Mouse (Mus musculus) heart, adult 8-10 months (tissue): ENCODE data around the gene F12. TPM values are rescaled to one million over a fixed set of nuclear protein-coding genes. Genes with fewer than 3 reads are reported as not detected.
"Not testable (repeated sequence)": the region's sequence is repeated elsewhere in the genome, so short reads cannot be mapped to it uniquely, and the experiment has no call there.

Experiments
- DNase-seq: peaks from one replicate; pipeline ENCODE4 v3.0.0; 2022; ENCODE audit warnings: low spot score
- total RNA-seq, 4 experiments: library from RNA; stranded (reverse); gene quantifications; 2 replicates each; pipeline ENCODE4 v1.2.4; 2022

Gene F12
- total RNA-seq, 4 experiments from 2014 or later, result not detected

DNA sequence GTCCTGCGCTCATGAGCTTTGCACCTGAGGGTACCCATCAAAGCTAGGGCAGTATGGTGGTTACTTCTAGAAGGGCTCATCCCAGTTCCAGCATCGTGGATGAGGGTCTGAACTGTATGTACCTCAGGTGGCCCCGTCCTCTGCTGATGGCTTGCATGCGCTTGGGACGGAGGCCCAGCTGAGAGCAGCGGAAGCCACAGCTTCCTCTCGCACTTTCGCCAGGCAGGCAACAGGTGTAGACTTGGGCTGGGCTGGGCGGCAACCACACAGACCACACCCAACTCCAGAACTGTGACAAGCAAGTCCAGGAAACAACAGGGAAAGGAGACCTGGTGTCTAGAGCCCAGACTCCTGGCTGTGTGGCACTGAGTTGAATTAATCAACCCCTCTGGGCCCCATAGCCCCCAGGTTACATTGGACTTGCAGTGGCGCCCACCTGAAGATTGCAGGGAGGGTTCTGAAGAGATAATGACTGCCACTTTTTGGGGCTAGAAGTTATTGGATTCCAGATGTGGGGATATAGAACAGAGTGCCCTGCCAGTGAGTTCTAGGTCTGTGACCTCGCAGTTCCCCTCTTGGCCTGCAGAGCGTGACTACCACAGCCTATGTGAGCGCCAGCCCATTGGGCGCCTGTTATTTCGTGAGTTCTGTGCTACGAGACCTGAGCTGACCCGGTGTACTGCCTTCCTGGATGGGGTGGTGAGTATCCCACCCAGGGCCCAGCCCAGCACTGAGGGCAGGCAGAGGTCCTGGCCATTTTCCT, 23.3 kb upstream of the F12 start:
- DNase-seq, result no peak

DNA sequence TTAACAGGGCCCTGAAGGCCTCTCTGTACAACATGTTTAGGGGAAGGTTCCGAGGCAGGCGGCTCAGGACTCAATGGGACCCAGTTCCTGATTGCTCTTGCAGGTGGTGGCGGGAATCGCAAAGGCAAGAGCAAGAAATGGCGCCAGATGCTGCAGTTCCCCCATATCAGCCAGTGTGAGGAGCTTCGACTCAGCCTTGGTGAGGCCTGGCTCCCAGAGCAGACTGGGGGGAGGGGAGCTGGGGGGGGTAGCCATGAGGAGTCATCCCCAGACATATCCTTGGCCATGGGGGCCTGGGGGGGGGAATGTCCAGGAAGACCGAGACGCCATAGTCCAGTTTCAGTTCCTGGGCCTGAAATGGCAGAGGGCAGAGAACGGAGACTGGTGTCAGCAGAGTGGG, 22.6 kb upstream of the F12 start:
- DNase-seq, result no peak

DNA sequence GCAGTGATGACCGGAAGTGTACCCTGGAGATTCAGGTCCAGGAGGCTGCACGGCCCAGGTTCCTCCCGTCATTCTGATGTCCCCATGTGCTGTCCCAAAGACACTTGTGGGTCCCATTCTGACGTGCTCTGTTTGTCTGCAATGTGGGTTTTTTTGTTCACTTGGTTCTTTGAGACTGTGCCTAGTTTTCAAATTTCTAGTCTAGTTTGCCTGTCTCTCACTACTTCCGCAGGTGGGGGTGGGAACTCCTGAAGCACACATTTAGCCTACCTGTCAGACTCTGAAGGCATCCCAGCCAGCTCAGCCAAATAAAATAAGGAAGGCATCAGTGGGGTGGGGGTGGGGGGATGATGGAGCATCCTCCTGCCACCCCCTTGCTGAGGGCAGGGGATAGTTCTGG, 21.5 kb upstream of the F12 start:
- no peak for DNase-seq

DNA sequence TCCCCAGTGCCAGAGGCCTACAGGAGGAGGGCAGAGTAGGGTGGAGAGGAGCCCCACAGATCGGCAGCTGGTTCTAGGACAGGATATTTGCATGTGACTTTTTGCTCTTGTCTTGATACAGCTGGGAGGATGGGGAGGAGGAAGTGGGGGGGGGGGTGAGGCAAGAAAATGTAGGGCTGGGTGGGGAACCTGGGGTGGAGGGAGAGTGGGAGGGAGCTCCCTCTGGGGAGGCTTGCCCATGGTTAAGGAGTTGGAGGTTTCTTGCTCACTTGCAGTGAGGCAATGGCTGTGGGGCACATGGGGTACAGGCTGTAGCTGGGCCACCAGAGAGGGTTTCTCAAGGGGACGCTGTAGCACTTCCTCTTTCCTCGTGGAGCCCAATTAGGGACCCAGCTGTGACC, 20.9 kb upstream of the F12 start:
- no peak for DNase-seq

DNA sequence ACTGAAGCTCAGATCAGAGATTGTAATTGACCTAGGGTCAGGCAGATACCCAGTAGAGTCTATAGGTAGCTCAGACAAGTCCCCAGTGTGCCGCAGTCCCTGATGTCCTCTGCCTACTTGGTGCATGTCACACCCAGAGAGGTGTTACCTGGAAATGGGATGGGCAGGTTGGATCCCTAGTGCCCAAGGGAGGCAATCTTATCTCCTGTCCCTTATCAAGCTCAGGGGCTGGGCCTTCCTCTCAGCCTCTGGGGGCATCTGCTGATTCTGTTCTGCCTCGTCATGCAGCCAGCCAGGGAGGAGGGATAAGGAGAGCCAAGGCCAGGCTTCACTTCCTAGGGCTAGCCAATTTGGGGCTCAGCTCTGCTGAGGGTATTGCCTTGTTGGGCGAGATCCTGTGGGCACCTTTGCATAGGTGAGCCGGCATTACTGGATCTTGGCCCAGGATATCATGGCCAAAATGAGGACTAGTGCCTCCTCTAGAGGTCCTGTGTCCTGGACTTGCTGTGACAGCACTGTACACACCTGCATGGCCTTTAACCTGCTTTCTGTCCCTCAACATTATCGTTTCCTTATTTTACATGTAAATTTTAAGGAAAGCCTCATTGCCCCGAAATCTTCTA, 20.0 kb upstream of the F12 start:
- DNase-seq, result no peak

DNA sequence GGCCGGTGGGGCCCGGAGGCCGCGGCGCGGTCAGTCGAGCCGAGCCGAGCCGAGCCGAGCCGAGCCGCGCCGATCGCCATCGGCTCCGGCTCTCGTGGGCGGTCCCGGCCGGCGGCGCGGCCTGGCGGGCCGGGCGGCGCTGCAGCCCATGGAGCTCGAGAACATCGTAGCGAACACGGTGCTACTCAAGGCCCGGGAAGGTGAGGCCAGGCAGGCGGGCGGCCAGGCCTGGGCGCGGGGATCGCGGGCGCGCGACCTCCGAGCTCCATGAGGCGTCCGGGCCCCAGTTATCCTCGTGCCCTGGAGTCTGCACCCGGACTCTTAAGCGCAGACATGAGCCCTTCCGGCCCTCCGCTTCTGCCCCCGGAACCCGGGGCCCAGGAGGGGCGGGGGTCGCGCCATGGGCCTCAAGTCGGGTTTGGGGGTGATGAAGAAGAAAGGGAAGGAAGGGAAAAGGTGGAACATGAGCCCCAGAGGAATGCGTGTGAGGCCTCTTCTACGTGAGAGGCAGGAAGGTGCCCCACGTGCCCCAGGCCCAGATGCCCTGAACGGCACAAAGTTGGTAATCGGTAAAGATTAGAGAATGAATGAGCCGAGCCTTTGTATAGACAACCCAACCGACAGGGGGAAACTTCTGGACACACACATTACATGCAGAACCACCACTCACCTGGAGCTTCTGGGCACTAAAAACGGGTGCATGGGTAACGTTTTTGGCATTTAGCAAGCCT, 18.9 kb upstream of the F12 start:
- no peak for DNase-seq

DNA sequence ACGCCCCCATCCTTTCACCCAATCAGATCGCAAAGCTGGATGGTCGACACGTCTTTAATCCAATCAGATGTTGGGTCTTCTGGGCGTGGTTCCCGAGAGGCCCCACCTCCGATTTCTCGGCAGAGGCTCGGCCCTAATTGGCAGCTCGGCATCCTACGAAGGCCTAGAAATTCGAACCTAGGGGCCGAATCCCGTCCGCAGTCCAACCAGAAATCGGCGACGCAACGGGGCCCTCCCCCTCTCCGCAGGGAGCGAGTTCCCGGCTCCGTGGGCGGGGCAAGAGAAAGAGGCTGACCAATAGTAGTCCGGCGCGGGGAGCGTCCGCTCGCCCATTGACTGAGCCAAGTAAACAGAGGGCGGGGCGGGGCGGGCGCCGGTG, 18.3 kb upstream of the F12 start, which contains the start of gene Grk6:
Gene Grk6 (plus strand): TSS at position 136 of the 379 bp plus-strand sequence.
- peak; percentile 100 for DNase-seq

DNA sequence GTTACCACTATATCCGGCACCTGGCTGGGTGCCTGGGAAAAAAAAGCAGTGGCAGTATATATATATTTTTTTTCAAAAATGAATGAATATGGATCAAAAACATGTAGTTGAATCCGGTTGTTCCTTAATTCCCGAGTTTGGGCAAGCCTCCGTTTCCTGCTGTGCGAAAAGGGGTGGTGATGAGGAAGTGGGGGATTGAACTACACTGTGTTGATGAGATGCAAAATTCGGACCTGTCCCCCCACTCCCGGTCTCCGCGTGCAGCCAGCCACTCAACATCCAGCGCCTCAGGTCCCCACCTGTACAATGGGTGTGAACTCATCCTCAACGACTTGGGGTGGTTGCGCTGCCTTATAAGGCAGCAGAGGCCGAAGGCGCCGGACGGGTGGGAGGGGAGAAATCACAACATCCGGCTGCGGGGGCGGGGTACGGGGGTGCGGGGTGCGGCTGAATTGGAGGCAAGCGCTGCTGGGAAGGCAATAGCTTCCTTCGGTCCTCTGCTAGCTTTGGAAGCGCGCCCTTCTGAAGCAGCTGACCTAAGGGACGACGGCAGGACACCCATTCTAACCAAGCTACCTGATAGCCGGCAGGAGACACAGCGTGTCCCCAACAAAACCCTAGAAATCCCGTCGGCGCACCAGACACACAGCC, 17.8 kb upstream of the F12 start:
- no peak for DNase-seq

DNA sequence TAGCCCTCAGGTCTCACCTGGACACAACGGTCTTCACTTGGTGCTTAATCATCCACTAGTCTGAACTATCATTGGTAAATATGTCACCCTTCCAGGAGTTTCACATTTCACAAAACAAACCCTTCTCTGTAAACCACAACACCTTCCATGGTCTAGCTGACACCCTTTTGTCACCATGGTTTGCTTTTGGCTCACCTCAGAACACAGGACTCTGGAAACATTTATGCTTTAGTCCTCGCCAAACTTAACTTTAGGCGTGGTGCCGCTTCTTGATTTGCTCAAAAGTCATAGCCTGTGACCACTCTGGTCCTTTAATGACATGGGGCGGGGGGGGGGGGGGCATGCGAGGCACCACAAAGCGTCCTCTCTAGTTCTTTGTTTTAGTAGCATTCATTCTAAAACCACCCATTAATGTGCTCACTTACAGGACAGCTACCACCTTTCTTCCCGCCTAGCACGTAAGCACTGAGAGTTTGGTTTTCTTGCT, 17.2 kb upstream of the F12 start:
- no peak for DNase-seq

DNA sequence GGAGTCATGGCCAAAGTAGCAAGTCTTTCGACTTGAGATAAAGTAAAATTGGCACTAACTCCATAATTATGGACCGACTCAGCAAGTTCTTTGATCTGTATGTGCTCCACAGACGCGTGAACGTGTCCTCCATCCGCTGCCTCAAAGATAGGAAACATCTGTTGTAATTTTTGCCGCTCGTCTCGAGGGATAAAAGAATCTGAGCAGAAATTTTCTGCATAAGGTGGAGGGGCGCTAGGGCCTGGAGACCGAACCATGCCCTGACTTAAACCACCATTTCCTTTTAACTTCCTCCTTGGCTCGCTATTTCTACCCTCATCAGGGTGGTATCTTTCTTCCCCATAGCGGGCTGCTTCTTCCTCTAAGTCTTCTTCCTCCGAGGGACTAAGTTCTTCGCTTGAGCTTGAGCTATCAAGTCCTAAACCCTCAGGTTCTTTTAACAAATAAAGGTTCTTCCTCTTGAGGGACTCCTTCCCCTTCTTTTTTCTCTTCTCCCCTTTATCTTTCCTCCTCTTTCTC, 10.6 kb upstream of the F12 start:
- not testable (repeated sequence) for DNase-seq

DNA sequence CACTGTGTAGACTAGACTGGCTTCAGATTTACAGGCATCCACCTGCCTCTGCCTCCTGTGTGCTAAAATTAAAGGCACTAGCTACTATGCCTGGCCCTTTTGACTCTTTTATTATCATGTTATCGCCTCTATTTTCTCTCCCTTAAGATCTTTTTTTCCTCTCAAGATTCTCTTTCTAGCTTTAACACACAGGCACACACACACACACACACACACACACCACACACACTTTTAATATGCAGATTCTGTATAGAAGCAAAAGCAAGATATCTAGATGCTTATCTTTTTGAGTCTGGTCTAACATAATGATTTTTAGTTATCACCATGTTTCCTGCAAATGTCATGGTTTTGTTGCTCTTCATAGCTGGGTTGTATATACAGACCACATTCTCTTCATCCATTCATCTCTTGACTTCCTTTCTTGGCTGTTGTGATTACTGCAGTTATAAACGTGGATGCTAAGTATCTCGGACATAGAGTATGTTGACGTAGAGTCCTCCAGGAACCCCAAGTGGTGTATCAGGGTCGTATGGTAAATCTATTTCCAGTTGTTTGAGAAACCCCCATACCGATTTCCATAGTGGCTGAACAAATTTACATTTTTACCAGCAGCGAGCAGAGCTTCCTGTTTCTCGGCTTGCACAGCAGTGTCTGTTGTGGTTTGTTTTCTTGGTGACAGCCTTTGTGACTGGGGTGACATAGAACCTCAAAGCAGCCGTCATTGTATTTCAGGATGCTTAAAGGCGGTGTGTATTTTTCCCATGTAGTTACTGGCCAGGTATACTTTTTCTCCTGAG, 5.5 kb upstream of the F12 start:
- DNase-seq, result no peak

DNA sequence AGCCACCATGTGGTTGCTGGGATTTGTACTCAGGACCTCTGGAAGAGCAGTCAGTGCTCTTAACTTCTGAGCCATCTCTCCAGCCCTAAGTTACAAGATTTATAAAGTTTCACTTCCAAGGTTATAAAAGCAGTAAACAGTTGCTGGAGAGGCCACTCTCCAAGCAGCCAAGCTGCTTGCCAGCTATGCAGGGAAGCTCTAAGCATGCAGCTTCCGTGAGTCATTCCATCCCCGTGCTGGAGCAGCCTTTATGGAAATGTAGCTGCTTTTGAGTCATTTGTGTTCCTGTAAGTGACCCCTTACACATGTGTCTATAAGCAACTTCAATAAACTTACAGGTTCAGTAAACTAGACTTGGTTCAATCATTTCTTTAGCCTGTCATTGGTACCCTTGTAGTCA, 4.0 kb upstream of the F12 start:
- no peak for DNase-seq

DNA sequence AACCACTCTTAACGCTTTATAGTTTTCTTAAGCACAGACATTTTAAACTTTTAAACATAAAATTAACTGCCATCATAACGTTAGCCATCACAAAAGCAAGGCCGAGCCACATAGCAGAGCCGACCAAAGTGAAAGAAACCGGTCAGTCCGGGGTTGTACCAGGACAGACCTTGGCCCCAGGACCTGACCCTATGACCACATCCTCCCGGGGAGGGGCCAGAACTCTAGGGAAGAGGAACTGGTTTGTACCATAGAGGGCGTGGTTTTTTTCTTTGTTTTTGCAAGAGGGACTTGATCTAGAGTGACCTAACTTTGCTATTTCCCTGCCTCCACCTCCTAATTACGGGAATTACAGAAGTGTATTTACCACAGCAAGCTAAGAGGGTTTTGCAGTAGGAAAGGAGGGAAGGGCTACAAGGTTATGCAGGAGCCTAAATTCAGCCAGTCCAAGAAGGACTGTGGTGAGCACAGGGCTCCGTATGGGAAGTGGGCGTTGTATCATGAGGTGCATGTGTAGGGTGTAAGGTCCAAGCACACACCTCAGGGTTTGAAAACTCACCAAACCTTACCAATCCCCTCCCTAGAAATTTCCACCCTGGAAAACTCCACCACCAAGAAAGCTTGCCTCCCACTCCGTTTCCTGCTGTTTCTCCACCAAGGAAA, 2.8 kb upstream of the F12 start:
- DNase-seq, result peak; percentile 87

DNA sequence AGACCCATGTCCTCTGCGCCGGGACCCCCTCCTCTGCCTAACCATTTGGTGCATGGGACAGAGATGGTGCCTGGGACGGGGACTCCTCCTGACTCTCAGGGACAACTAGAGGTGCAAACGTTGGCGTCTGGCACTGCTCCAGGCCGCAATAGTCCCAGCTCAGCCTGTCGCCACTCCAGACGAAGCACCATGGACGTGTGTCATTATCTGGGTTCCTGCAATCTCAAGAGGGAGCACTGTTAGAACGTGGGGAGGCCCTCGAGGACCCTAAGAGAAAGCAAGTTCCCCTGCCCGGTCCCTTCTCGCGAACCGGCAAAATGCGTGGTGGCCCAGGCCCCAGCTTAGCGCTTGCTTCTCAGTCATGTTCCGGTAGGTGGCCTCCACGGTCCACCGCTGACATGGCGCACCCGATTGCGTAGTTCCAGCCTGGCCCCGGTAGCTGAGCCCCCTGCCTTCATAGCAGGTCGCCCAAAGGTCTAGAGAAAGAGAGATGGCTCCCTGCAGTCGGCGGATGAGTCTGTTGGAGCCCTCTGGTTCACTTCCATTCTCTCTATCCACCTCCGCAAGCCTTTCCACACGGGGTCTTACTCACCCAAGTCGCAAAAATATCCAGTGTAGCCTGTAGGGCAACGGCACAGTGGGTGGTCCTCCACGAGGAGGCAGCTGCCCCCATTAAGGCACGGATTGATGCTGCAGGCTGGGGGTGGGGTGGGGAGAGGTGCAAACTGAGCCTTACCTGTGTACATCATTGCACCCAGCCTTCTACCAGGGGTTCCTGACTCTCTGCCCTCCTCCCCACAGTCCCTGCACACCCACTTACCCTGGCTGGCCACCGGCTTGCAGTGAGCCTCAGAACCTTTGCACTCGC, 5.4 kb downstream of the F12 start:
- peak; percentile 71 for DNase-seq

DNA sequence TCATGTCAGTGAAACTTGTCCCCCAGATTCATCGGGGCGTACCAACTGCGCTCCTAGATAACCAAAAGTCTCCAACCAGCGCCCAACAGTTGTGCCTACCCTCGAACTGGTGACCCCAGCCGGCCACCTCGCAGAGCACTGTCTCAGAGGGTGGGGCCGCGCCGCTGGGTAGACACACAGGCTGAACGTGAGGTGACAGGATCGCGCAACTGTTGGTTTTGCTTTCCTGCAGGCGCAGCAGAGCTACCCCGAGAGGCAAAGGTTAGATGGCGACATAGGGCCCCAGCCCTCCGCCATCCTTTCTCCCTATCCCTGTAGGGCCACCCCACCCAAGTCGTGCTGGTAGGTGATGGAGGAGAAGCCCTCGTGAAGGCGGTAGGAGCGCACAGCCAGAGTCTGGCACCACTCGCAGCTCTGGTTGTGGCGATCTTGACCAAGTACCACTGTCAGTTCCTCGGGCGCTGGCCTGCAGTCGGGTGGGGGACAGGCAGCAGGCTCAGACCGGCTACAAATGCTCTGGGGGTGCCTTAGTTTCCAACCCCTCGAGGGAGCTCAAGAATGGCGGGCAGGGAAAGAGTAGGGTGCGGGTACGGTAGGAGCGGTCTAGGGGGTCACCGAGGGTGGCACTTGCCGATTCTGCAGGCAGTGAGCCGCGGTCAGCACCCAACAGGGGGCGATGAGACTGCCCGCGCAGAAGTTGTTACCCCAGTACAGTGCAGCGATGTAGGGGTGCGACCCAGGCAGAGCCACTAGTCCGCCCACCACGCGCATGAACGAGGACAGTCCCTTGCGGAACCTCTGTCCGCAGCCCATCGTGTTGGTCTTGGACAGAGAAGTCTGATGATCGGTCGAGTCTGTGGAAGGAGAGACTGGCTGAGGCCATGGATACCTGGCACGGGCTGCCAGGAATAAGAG, 6.3 kb downstream of the F12 start:
- DNase-seq, result no peak

DNA sequence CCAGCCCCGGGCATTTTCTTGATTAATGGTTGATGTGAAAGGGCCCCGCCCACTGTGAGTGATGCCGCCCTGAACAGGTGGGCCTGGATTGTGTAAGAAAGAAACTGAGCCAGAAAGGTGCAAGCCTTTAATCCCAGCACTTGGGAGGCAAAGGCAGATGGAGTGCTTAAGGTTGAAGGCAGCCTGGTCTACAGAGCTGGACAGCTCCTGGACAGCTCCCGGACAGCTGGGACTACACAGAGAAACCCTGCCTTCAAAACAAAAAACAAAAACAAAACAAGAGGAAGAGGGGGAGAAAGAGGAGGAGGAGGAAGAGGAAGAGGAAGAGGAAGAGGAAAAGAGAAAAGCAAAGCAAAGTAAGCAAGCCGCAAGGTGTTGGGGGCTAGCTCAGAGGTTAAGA, 7.5 kb downstream of the F12 start:
- DNase-seq, result no peak

DNA sequence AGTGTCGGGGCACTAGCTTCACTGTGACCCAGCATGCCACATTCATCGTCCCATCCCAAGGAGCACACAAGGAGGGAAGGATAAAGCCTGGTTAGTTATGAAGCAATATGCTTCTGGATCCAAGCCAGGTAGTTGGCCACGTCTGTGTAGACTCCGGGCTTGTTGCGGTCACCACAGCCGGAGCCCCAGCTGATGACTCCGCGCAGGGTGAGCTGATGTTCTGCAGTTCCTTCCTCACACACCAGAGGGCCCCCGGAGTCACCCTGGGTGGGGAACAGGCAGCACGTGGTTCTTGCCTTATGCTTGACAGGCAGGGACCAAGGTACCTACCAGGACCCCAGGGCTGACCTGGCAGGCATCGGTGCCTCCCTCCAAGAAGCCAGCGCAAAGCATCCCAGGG, 8.6 kb downstream of the F12 start:
- peak; percentile 88 for DNase-seq

DNA sequence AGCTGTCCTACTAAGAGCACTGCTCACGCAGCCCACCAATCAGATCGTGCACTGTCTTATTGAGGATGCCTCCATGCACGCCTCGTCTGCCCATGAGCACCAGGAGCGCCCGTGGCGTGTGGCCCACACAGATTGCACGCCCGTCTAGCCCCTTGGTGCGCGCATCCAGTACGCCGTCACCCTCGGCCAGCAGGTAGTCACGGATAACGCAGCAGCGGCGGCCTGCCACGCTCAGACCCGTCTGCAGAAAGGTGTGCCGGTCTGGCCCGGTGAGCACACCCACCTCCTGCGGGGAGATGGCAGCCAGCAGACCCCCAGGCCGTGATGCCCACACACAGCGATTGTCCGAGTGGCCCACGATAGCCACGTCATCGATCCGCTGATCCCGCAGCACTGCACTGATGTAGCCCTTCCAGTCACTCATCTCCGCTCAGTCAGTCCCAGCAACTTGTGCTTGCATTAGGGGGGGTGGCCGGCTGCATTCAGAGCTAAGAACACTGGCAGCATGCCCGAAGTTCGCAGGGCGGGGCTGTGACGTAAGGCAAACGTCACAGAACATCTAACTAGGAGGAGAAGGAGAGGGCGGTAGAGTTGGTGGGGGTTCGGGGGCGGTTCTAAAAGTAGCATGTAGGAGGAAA, 11.7 kb downstream of the F12 start, which contains the start of gene Pfn3:
Gene Pfn3 (minus strand): TSS at position 490 of the 638 bp plus-strand sequence.
- no peak for DNase-seq
